Mouse (Mus musculus) C2C12 (cell line): ENCODE data around the gene Fam71d.

Experiments
- CEBPB ChIP-seq: IDR thresholded peaks from one replicate; pipeline ENCODE4 v1.6.1; 2011; ENCODE audit warnings: low read depth, mild to moderate bottlenecking, control low read depth, moderate library complexity
- CTCF ChIP-seq: IDR thresholded peaks from one replicate; pipeline ENCODE4 v1.5.1; 2011; ENCODE audit not compliant: control insufficient read depth, insufficient read depth, insufficient read length
- FOSL1 ChIP-seq: IDR thresholded peaks from one replicate; pipeline ENCODE4 v1.8.0; 2011; ENCODE audit warnings: mild to moderate bottlenecking, low read length; ENCODE audit not compliant: poor library complexity, insufficient read depth, severe bottlenecking
- MAX ChIP-seq: IDR thresholded peaks from one replicate; pipeline ENCODE4 v1.6.1; 2011; ENCODE audit warnings: mild to moderate bottlenecking, control low read depth
- MYOD1 ChIP-seq: IDR thresholded peaks from one replicate; pipeline ENCODE4 v1.6.1; 2011; ENCODE audit warnings: low read depth; ENCODE audit not compliant: control insufficient read depth, insufficient read length
- USF1 ChIP-seq: IDR thresholded peaks from one replicate; pipeline ENCODE4 v1.6.1; 2011; ENCODE audit warnings: low read depth, mild to moderate bottlenecking, control low read depth, moderate library complexity

DNA sequence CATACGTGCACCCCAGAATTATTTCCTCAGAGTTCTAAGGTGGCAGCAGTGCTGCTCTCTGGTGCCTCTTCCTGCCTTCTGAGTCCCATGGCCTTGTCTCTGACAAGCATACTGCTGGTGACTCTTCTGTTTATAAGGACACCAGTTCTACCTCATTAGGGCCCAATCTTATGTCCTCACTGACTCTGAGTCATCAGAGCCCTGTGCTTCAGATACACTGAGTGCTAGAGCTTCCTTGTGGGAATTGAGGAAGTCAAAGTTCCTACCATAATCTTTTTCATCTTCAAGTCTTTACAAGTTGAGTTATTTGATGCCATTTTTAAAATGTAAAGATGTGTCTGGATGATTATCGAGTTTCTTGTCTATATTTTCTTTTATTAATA, 12.5 kb upstream of the Fam71d start:
- TF ChIP-seq MAX: no peak
- TF ChIP-seq CTCF: no peak
- no peak for TF ChIP-seq USF1
- no peak for TF ChIP-seq CEBPB
- TF ChIP-seq MYOD1: no peak
- no peak for TF ChIP-seq FOSL1
